Mouse (Mus musculus) gastrocnemius, adult 18-20 months (tissue): Measurements from ENCODE around the gene Rhbdl1. TPM values are rescaled to one million over a fixed set of nuclear protein-coding genes. Genes with fewer than 3 reads are reported as not detected.
"Not testable (repeated sequence)": the region's sequence is repeated elsewhere in the genome, so short reads cannot be mapped to it uniquely, and the experiment has no call there.

Source experiments
- DNase-seq: peaks from one replicate; pipeline ENCODE4 v3.0.0; 2021; ENCODE audit warnings: low spot score
- total RNA-seq, 2 experiments: library from RNA; stranded (reverse); gene quantifications; 2 replicates each; pipeline ENCODE4 v1.2.3; 2021

Gene Rhbdl1
- total RNA-seq, 2 experiments from 2014 or later = 10.7 to 14.7 TPM

- no peak for DNase-seq
These were observed 8.9 kb downstream of the Rhbdl1 start for GRCm38 (mm10) chr17:25828223-25828594.

- DNase-seq = no peak
These were observed 9.4 kb downstream of the Rhbdl1 start for GRCm38 (mm10) chr17:25827546-25828222.

- no peak for DNase-seq
These were observed 10.1 kb downstream of the Rhbdl1 start for GRCm38 (mm10) chr17:25827011-25827410.

- no peak for DNase-seq
These were observed 11.0 kb downstream of the Rhbdl1 start for GRCm38 (mm10) chr17:25825984-25826570.

GRCm38 (mm10) chr17:25825311-25825710 lies 11.8 kb downstream of the Rhbdl1 start:
- DNase-seq = no peak

- no peak for DNase-seq
These were observed 12.5 kb downstream of the Rhbdl1 start for GRCm38 (mm10) chr17:25824362-25825142.

- DNase-seq = peak; percentile 84
These were observed 13.6 kb downstream of the Rhbdl1 start, which contains the start of gene Wdr24 for GRCm38 (mm10) chr17:25823452-25823851. TSS of gene Wdr24 (plus strand) at chr17:25823627.

GRCm38 (mm10) chr17:25818851-25819780 lies 18.0 kb downstream of the Rhbdl1 start:
- no peak for DNase-seq

- DNase-seq = no peak
These were observed 19.4 kb downstream of the Rhbdl1 start for GRCm38 (mm10) chr17:25817662-25818061.

GRCm38 (mm10) chr17:25813471-25813870 lies 23.6 kb downstream of the Rhbdl1 start:
- peak; percentile 71 for DNase-seq

- DNase-seq = no peak
These were observed 26.2 kb downstream of the Rhbdl1 start for GRCm38 (mm10) chr17:25810890-25811289.

- DNase-seq = no peak
These were observed 27.3 kb downstream of the Rhbdl1 start for GRCm38 (mm10) chr17:25809606-25810340.

GRCm38 (mm10) chr17:25808789-25809605 lies 28.1 kb downstream of the Rhbdl1 start, which contains the start of gene Fbxl16:
TSS of gene Fbxl16 (plus strand) at chr17:25809085.
- DNase-seq = no peak

GRCm38 (mm10) chr17:25808028-25808427 lies 29.1 kb downstream of the Rhbdl1 start:
- no peak for DNase-seq

GRCm38 (mm10) chr17:25807452-25807851 lies 29.6 kb downstream of the Rhbdl1 start:
- DNase-seq = not testable (repeated sequence)

- no peak for DNase-seq
These were observed 30.6 kb downstream of the Rhbdl1 start for GRCm38 (mm10) chr17:25806507-25806906.

GRCm38 (mm10) chr17:25802825-25803517 lies 34.1 kb downstream of the Rhbdl1 start:
- DNase-seq = peak; percentile 27

GRCm38 (mm10) chr17:25801029-25801428 lies 36.1 kb downstream of the Rhbdl1 start:
- peak; percentile 78 for DNase-seq

- DNase-seq = peak; percentile 87
These were observed 40.1 kb downstream of the Rhbdl1 start, which contains the start of gene Metrn for GRCm38 (mm10) chr17:25796951-25797369. TSS of gene Metrn (minus strand) at chr17:25797136.
